Mouse (Mus musculus): ENCODE results near the gene Gpr45.

DNA sequence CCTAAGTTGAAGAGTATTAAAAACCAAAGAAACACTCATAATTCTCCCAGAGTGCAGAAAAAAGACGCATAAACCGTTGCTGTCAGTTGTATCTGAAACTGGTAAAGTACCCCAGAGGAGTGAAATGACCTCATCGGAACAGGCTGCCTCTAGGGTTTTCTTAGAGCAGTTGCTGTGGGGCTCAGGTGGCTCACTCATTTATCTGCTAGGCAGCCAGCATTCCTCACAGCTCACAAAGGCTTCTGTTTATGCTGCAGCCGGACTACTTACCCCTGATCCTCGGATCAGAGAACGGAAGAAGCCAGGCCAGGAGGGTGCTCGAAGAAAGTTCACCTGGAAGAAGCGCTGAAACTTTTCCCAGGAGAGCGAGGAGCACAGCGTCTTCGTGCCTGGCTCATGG, 47.5 kb upstream of the Gpr45 start:
- TF ChIP-seq POLR2A (IDR thresholded peaks at IDR 0.05; ENCODE audit: insufficient read length, low read depth) (no peak), MAX (IDR thresholded peaks at IDR 0.05; ENCODE audit: low read depth) (no peak)

Data from myocyte (in vitro differentiated cells).